Mouse (Mus musculus) left cerebral cortex, postnatal 14 days (tissue): Measurements from ENCODE around the gene Myo3a. TPM values are rescaled to one million over a fixed set of nuclear protein-coding genes. Genes with fewer than 3 reads are reported as not detected.

ENCODE experiments used
- DNase-seq, 2 experiments: peaks; one replicate each; pipeline ENCODE4 v3.0.0; 2021 to 2022; ENCODE audit warnings: low spot score in 2 of 2, mixed read lengths in 1 of 2
- intact Hi-C: fragments of 180-260 bp; cut with DNase I; formaldehyde crosslinking; loops from one replicate; pipeline ENCODE4 v1.15.1; 2025
- total RNA-seq, 2 experiments: library from RNA; stranded (reverse); gene quantifications; 2 replicates each; pipeline ENCODE4 v1.2.3; 2021

Myo3a gene
- total RNA-seq, 2 experiments from 2014 or later = 0.30 to 0.66 TPM

- intact Hi-C loops = no loop called here
Observed at GRCm38 (mm10) chr2:22619416-22619815, 392.1 kb downstream of the Myo3a start.

DNA sequence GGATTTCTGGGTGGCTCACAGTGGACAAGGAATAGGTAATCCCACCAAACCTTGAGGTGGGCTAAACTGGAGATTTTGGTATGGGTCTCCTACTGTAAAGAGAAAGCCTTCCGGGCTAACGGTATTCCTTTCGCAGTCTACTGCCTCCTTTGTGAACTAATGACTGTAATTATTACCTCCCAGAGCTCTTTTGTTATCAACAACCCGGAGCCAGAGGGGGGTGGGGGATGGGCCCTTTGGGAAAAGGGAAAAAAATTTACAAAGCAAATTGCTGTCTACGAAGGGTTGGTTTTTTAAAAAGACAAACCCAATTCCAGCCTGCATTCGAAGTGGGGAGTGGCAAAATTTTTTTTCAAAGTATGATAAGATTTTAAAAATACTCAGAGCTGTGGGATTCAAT is 392.7 kb downstream of the Myo3a start:
- no peak for DNase-seq
- intact Hi-C loops = loop anchor here (5.0 kb wide), 1 partner anchor 663 kb away; no protein-coding TSS in a partner anchor

More at GRCm38 (mm10) chr2:22619416-22619815, 392.1 kb downstream of the Myo3a start:
- DNase-seq = no peak

DNA sequence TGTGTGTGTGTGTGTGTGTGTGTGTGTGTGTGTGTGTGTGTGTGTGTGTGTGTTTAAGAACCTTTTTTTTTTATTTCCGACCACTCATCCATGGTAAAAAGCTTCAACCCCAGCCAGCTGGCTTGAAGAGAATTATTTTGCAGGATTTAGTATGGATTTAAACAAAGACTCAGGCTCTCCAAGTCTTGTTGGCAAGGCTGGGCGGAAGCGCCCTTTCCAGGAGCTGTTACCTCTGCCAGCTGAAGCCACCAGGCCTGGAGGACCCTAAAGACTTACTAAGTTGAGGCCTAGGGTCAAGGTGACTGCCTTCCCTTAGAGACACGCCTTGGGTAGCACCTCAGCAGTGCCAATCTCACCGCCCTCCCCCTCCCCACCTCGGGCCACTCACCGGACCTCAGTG is 393.2 kb downstream of the Myo3a start:
- no peak for DNase-seq
- intact Hi-C loops = loop anchor here (5.0 kb wide), 1 partner anchor 663 kb away; no protein-coding TSS in a partner anchor

GRCm38 (mm10) chr2:22620978-22621827 is 393.9 kb downstream of the Myo3a start:
- intact Hi-C loops = loop anchor here (5.0 kb wide), 1 partner anchor 664 kb away; no protein-coding TSS in a partner anchor
- DNase-seq = no peak

DNA sequence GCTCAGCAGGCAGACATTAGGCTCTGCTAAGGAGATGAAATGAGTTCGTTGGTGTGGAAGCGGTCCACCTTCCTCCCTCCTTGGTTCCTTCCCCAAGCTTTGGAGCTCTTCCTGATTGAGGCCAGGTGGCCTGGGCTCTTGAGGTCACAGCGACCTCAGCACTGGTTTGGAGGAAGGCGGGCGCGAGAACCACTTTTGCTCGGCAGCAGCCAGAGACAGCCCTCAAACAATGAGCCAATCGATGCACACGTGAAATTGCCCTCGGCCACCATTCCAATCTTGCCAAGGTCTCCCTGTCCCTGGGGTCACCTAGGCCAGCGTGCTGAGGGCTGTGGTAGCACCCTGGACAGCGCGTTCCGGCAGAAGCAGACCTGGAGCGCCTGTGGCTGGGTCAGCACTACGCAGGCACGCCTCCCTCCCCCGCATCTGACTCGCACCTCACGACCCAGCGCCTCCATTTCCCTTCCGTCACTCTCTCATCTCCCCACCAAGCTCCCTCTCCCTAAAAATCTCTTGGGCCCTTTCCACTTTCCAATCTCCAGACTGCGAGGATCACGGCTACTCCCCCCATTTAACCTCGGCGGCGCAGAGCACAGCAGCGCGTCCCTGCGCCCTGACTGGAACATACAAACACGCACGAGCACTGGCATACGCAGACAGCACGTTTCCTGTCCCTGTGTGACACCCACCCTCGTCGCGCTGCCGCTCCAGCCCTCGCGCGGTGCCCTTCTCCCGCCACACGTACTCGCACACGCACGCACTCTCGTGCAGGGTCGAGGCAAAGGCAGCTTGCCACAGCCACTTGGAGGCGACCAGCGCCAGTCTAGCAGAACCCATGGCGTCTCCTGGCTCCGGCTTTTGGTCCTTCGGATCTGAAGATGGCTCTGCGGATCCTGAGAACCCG is 394.8 kb downstream of the Myo3a start, which contains the start of gene Gad2:
Gene Gad2, plus strand, starts transcription at position 378 of the 904 bp plus-strand sequence.
- intact Hi-C loops = loop anchor here (5.0 kb wide), 1 partner anchor 665 kb away; no protein-coding TSS in a partner anchor
- DNase-seq = peak in 1 of 2 experiments; percentile 31

DNA sequence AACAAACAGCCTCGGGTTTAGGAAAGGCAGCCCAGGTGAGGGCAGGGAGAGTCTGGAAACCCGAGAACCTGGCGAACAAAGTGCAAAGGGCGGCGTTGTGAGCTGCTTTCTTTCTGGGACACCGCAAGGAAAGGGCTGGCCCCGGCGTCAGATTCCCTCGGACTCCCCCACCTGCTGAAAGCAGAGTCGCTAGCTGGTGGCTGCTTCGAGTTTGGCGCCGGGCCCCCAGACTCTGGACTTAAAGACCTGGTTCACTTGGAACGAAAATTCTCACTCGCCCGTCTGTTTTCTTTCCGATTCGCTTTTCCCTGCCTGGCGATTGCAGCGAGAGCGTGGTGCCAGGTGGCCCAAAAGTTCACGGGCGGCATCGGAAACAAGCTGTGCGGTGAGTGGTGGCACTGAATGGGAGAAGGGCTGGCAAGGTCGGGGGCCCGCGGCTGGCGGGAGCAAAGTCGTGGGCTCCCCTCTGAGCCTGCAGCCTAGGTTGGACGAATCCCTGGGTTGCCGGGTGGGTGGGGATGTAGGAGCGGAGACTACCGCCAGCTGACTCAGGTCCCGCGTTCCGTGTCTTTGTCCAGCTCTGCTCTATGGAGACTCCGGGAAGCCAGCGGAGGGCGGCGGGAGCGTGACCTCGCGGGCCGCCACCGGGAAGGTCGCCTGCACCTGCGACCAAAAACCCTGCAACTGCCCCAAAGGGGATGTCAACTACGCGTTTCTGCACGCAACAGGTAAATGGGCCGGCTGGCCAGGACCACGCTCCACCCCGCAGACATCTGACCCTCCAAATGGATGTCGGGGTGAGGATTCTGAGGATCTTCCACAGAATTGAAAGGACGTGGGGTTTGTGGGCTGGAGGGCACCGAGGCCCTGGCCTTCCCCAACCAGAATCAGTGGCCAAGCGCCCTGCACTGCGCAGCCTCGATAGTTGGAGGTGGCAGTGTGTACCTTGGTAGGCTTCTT is 396.1 kb downstream of the Myo3a start:
- intact Hi-C loops = loop anchor here (5.0 kb wide), 1 partner anchor 666 kb away; no protein-coding TSS in a partner anchor
- no peak for DNase-seq

DNA sequence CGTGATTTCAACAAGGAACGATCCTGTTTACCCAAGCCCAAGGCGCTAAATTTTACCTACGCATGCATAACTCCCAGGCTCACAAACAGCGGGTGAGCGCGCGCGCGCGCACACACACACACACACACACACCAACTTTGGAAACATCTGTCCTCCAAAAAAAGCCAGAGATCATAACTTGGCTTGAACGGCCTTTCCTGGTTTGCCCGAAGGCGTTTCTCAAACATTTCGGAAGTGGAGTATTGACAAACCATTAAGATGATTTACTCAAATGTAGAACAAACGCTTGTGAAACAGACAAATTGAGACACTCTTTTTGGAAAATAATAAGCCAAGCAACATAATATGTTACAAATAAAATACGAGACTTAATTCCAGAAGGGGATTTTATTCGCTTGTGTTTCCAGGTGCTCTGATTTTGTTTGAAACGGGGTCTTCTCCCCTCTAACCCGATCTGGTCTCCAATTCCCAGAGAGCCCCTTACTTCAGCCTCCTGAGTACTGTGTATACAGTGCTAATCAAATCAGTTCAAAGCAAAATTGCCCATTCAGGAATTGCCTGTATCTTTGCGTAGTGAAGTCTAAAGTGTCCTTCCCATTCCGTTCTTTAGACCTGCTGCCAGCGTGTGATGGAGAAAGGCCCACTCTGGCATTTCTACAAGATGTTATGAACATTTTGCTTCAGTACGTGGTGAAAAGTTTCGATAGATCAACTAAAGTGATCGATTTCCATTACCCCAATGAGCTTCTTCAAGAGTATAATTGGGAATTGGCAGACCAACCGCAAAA is 397.1 kb downstream of the Myo3a start:
- DNase-seq = no peak
- intact Hi-C loops = loop anchor here (5.0 kb wide), 1 partner anchor 667 kb away; no protein-coding TSS in a partner anchor

DNA sequence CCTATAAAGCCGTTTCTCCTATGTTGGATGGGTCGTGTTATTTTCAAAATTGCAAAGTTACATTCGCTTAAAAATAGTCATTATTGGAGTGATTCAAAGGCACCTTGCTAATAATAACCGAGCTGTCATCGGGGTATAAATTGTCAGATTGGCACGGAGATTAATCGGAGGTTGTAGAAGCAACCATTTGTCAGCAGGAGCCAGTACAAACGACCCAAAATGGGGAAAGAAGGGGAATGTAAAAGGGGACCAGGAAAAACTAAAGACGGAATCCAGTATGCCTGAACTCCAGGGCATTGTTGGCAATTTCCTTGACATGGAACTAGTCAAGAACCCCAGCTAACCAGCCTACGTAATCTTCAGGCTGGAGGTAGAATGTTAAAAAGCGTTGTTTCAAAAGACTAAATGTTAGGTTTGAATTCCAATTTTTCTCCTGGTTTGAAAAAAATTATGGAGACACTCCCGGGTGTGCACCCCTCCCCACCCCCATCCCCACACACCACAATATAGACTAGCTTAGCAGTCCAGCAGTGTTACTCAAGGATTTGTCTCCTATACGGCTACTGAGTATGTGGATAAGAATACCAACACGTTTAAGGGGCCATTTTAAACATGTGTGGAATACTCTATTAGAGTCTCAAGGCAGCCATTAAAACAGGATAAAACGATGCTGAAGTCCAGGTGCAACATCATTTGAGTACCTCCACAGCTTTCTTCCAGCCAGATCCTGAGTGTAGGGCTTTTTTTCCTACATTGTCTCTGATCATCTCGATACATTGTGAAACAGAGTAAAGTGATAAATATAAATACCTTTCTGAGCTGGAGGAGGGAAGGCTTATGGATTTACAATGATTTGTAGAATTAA is 398.0 kb downstream of the Myo3a start:
- intact Hi-C loops = no loop called here

DNA sequence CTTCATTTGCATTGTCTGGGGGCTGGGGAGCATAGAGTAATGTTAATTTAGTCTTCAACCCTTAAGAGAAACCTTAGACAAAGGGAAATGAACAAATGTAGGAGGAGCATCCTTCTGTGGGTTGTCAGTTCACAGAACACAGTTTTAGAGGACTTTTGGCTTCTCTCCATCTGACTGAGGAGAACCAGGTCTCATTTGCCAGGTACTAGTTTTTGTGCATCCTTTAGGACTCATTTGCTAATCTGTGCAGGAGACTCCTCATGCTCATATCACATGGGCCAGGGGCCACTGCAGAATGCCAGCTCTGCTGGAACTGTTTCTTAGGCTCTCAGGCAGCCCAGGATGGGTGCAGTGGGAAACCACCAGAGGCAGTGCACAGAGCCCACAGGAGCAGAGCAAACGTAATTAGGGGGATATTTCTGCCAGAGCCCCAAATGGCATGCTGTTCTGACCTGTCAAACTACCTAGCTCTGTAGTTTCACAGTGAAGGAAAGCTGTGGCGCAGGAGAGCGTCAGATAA is 399.9 kb downstream of the Myo3a start:
- no peak for DNase-seq
- intact Hi-C loops = no loop called here

More for the DNA sequence above, 398.0 kb downstream of the Myo3a start:
- no peak for DNase-seq

GRCm38 (mm10) chr2:22627819-22628432 is 400.6 kb downstream of the Myo3a start:
- intact Hi-C loops = no loop called here
- DNase-seq = no peak

DNA sequence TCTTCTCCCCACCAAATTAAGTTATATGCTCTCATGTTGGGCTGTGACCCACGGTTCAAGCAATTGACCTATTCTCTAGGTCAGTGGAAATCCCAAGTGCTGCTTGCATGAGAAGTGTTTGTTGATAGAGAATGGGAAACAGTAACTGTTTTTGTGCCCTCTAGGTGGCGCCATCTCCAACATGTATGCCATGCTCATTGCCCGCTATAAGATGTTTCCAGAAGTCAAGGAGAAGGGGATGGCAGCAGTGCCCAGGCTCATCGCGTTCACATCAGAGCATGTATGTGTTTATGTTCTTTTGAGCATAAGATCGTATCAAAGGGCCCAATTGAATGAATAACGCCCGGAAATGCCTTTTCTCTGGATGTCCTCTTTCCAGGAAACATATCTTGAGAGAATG is 407.5 kb downstream of the Myo3a start:
- DNase-seq = no peak
- intact Hi-C loops = no loop called here

- intact Hi-C loops = no loop called here
- DNase-seq = no peak
Observed at GRCm38 (mm10) chr2:22646134-22646533, 418.8 kb downstream of the Myo3a start.

DNA sequence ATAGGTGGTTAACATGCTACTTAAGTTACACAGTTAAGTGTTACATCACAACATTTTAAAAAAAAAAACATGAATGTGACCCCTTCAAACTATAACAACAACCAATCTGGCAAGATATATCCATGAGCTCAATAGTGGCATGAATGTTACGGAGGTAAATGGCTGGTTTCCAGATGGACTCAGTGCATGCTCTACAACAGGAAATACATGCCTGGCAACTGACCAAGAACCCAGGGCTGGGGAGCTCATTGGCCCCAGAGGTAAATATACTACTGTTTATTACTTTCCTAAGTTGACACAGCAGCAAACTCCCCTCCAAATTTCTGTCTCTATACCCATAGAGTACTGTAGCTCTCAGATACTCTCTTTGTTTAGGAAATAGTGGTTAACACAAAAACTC is 421.1 kb downstream of the Myo3a start:
- DNase-seq = no peak
- intact Hi-C loops = no loop called here

DNA sequence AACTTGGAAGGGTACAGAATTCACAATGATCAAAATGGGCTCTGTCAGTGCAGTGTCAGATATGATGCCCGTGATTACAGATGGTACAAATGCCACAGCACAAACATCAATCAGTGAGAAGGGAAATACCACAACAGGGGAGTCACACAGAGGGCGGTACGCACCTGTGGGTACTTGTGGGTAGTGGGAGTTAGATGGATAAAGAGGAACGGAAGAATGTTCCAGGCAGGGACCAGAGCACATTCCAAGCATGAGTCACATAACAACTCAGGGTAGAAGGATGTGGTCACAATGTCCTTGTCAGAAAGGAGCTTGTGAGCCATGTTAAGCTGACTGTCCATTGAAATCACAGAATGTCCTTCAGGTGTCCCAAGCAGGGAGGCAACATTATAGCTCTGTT is 424.5 kb downstream of the Myo3a start:
- intact Hi-C loops = no loop called here
- DNase-seq = no peak

GRCm38 (mm10) chr2:22663731-22664130 is 436.4 kb downstream of the Myo3a start:
- intact Hi-C loops = no loop called here

More at GRCm38 (mm10) chr2:22663731-22664130, 436.4 kb downstream of the Myo3a start:
- no peak for DNase-seq
